Mouse (Mus musculus) bone marrow, adult 2 months (tissue): Measurements from ENCODE around the gene Alg3.

Experiments used
- CTCF ChIP-seq: fragments of 200-500 bp; IDR thresholded peaks from 2 replicates; pipeline ENCODE4 v1.5.1; 2011; ENCODE audit warnings: low read length, control low read depth; ENCODE audit not compliant: control insufficient read depth, insufficient read depth
- POLR2A ChIP-seq: fragments of 200-500 bp; IDR thresholded peaks from 2 replicates; pipeline ENCODE4 v1.6.1; 2011; ENCODE audit warnings: low read depth, mild to moderate bottlenecking, control low read depth, low read length, borderline replicate concordance; ENCODE audit not compliant: control insufficient read depth

DNA sequence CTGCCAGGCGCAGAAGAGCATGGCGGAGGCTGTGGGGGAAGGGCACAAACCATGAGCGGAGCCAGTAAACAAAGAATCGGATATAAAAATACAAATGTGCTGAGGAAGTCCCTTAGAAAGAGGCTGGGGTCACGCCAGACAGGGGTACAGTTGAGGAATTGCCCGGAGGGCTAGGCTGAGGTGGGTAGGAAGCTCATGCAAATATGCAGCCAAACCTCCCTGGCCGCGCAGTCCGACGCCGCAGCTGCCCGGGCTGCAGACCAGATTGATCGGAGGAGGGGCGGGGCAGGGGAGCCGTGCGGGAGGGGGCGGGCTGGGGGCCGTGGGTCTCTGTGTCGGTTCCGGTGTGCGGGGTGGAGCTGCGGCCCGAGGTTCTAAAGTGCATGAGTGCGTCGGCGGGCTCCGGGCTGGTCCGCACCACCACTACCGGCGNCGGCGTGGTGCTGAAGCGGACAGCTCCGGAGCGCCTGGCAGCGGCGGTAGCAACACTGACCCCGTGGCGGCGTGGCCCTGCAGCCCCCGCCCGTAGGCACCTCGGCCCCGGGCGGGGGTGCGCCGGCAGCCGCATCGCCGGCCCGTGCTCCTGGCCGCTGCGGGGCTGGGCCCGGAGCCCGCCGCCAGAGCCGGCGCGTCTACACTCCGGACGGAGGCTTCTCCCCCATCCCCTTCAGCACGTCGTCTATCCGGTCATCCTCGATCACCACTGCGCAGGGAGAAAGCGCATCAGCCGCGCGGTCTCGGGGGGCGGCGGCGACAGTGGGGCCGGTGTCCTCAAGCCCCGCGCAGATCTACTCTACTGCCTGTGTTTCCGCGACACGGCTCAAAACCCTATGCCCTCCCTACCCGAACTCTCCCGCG, 8.2 kb upstream of the Alg3 start:
- TF ChIP-seq CTCF (no peak), POLR2A (no peak)
